Mouse (Mus musculus) forebrain, postnatal 0 days (tissue): ENCODE results near the gene AC170998.1. TPM values are rescaled to one million over a fixed set of nuclear protein-coding genes. Genes with fewer than 3 reads are reported as not detected.

ENCODE experiments used
- ATAC-seq: fragments of 200-750 bp; cut with Nextera tagmentation; 2 replicates; pipeline ENCODE4 v1.8.0; 2017; ENCODE audit warnings: mild to moderate bottlenecking, moderate library complexity
- DNase-seq: peaks from one replicate; pipeline ENCODE4 v3.0.0-alpha.2; 2015
- H3K27ac ChIP-seq: fragments of 300-500 bp; sonication (generic); 2 replicates; pipeline ENCODE4 v1.5.1; 2014; ENCODE audit warnings: low read depth, mild to moderate bottlenecking, antibody characterized with exemption, low read length, moderate library complexity, mixed read lengths
- H3K27me3 ChIP-seq: fragments of 300-500 bp; sonication (generic); 2 replicates; pipeline ENCODE4 v1.6.1; 2014; ENCODE audit warnings: mild to moderate bottlenecking, low read length, mixed read lengths; ENCODE audit not compliant: insufficient read depth
- H3K36me3 ChIP-seq: fragments of 300-500 bp; sonication (generic); 2 replicates; pipeline ENCODE4 v1.6.1; 2014; ENCODE audit warnings: mild to moderate bottlenecking, moderate library complexity; ENCODE audit not compliant: insufficient read depth
- H3K4me1 ChIP-seq: fragments of 300-500 bp; sonication (generic); 2 replicates; pipeline ENCODE4 v1.6.1; 2014; ENCODE audit warnings: antibody characterized with exemption; ENCODE audit not compliant: insufficient read depth
- H3K4me2 ChIP-seq: fragments of 300-500 bp; sonication (generic); 2 replicates; pipeline ENCODE4 v1.6.1; 2014; ENCODE audit warnings: low read depth, mild to moderate bottlenecking, moderate library complexity
- H3K4me3 ChIP-seq: fragments of 300-500 bp; sonication (generic); 2 replicates; pipeline ENCODE4 v1.5.1; 2014; ENCODE audit warnings: low read depth, low read length, mixed read lengths
- H3K9ac ChIP-seq: fragments of 300-500 bp; sonication (generic); 2 replicates; pipeline ENCODE4 v1.6.1; 2014; ENCODE audit warnings: mild to moderate bottlenecking
- H3K9me3 ChIP-seq: fragments of 300-500 bp; sonication (generic); 2 replicates; pipeline ENCODE4 v1.6.1; 2016; ENCODE audit warnings: low read length
- CTCF ChIP-seq: sonication (generic); IDR thresholded peaks from 2 replicates; pipeline ENCODE4 v1.5.1; 2016; ENCODE audit warnings: antibody characterized with exemption, control low read depth, low read depth
- WGBS: fragments of 180-500 bp; shearing (Covaris S2); extraction: QIAGEN DNeasy Blood & Tissue Kit; methylation state at CpG from one replicate; pipeline ENCODE4 v1.1.7; 2014; 5-methylcytosine and 5-hydroxymethylcytosine counted together
- polyA plus RNA-seq: library from polyadenylated mRNA; unstranded; fragments of >200 nt; fragmentation: Nextera tagmentation; extraction: Ambion mirVana; gene quantifications from 2 replicates; pipeline ENCODE4 v1.2.1, GENCODE M21; 2015
- total RNA-seq: library from RNA; depleted of rRNA; stranded (reverse); fragments of >200 nt; gene quantifications from 2 replicates; pipeline ENCODE4 v1.2.3, GENCODE M21; 2014; rRNA removed

The AC170998.1 gene
- total RNA-seq: 1.2 and 5.6 TPM in 2 replicates
- 1.7 TPM in 1 of 2 replicates, not detected in the other for polyA plus RNA-seq

GRCm38 (mm10) chr17:28725783-28726182 is at the start of gene AC170998.1:
Gene AC170998.1, plus strand, starts transcription at chr17:28726083.
- no peak for TF ChIP-seq CTCF
- H3K4me1 ChIP-seq: no peaks in the 10 kb centered on the region
- 95% methylated on average over 4 of the region's 4 CpGs for WGBS
- ATAC-seq (no peak), DNase-seq (no peak)
- H3K36me3 ChIP-seq: peaks cover 45% of the 10 kb centered on the region
- H3K9ac ChIP-seq: no peak within 1 kb of the TSS
- no peak within 1 kb of the TSS for H3K4me3 ChIP-seq
- H3K27me3 ChIP-seq: no peaks in the 10 kb centered on the region
- H3K27ac ChIP-seq: no peak within 1 kb of the TSS
- no peaks in the 10 kb centered on the region for H3K9me3 ChIP-seq
- no peak within 1 kb of the TSS for H3K4me2 ChIP-seq

- H3K4me3 ChIP-seq: no peak overlapping the region
- H3K9me3 ChIP-seq: no peaks in the 10 kb centered on the region
- no peaks in the 10 kb centered on the region for H3K4me1 ChIP-seq
- no peak overlapping the region for H3K4me2 ChIP-seq
- no peak overlapping the region for H3K27ac ChIP-seq
- DNase-seq (no peak), ATAC-seq (no peak)
- 66% methylated on average over 13 of the region's 13 CpGs for WGBS
- H3K36me3 ChIP-seq: no peaks in the 10 kb centered on the region
- H3K9ac ChIP-seq: no peak overlapping the region
- no peaks in the 10 kb centered on the region for H3K27me3 ChIP-seq
- TF ChIP-seq CTCF: no peak
These were observed 43.4 kb upstream of the AC170998.1 start for GRCm38 (mm10) chr17:28682311-28683084.

- Histone ChIP-seq H3K27ac (no peak overlapping the region), H3K4me3 (no peak overlapping the region), H3K27me3 (no peaks in the 10 kb centered on the region), H3K9ac (no peak overlapping the region), H3K9me3 (no peaks in the 10 kb centered on the region), H3K36me3 (no peaks in the 10 kb centered on the region), H3K4me1 (no peaks in the 10 kb centered on the region), H3K4me2 (no peak overlapping the region)
- WGBS: 9% methylated on average over 1 of the region's 1 CpGs
- TF ChIP-seq CTCF: no peak
- DNase-seq (no peak), ATAC-seq (no peak)
These were observed 42.3 kb upstream of the AC170998.1 start for GRCm38 (mm10) chr17:28683601-28684000.

- no peak for TF ChIP-seq CTCF
- H3K27ac ChIP-seq: no peak overlapping the region
- H3K27me3 ChIP-seq: no peaks in the 10 kb centered on the region
- ATAC-seq (no peak), DNase-seq (no peak)
- no peaks in the 10 kb centered on the region for H3K9me3 ChIP-seq
- H3K4me1 ChIP-seq: 0 out of 2 replicates have a peak, but pooled peaks cover 4% of the 10 kb centered on the region
- H3K4me2 ChIP-seq: no peak overlapping the region
- H3K36me3 ChIP-seq: no peaks in the 10 kb centered on the region
- H3K9ac ChIP-seq: no peak overlapping the region
- 35% methylated on average over 19 of the region's 19 CpGs for WGBS
- H3K4me3 ChIP-seq: no peak overlapping the region
These were observed 41.3 kb upstream of the AC170998.1 start for GRCm38 (mm10) chr17:28684631-28685030.

- TF ChIP-seq CTCF: no peak
- 58% methylated on average over 4 of the region's 4 CpGs for WGBS
- DNase-seq: no peak
- Histone ChIP-seq H3K4me2 (no peak overlapping the region), H3K4me3 (no peak overlapping the region), H3K4me1 (0 out of 2 replicates have a peak, but pooled peaks cover 4% of the 10 kb centered on the region), H3K36me3 (no peaks in the 10 kb centered on the region), H3K9ac (no peak overlapping the region), H3K9me3 (no peaks in the 10 kb centered on the region), H3K27ac (no peak overlapping the region), H3K27me3 (no peaks in the 10 kb centered on the region)
- ATAC-seq: no peak
These were observed 38.5 kb upstream of the AC170998.1 start for GRCm38 (mm10) chr17:28687354-28687753.

GRCm38 (mm10) chr17:28689586-28690283 is 36.1 kb upstream of the AC170998.1 start, which contains the start of gene Slc26a8:
Gene Slc26a8, minus strand, starts transcription at chr17:28690233.
- ATAC-seq: no peak
- H3K27me3 ChIP-seq: no peaks in the 10 kb centered on the region
- 11% methylated on average over 40 of the region's 40 CpGs for WGBS

More at GRCm38 (mm10) chr17:28689586-28690283, 36.1 kb upstream of the AC170998.1 start, which contains the start of gene Slc26a8:
- no peak for TF ChIP-seq CTCF
- Histone ChIP-seq H3K36me3 (0 out of 2 replicates have a peak, but pooled peaks cover 3% of the 10 kb centered on the region), H3K9ac (peak within 1 kb of the TSS; percentile 92), H3K4me3 (peak within 1 kb of the TSS; percentile 92), H3K27ac (peak within 1 kb of the TSS; percentile 98), H3K4me2 (peak within 1 kb of the TSS; percentile 87), H3K4me1 (peaks cover 16% of the 10 kb centered on the region), H3K9me3 (no peaks in the 10 kb centered on the region)
- DNase-seq: peak; percentile 32
